Mouse (Mus musculus): ENCODE results near the gene Kif1c.

DNA sequence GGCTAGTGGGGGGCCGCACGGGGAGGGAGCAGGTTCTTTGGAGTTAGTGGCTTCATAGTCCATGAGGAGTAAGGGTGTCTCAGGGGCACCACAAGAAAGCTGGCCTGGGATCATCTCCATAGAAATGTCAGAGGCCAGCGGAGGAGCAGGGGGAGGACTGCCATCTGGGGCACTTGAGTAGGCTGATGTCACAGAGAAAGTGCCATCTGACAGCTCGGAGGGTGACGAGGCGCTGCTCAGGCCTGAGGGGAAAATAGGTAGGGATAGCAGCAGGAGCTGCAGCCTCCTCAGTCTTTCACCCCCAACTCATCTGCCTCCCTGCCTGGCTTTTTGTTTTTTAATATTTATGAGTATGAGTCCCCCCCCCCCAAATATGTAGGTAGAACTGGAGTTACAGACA is 26.3 kb upstream of the Kif1c start:
- no peak for TF ChIP-seq CTCF (IDR thresholded peaks at IDR 0.05; ENCODE audit: insufficient read depth, low read depth, low read length)
- TF ChIP-seq POLR2A (IDR thresholded peaks at IDR 0.05; ENCODE audit: insufficient read depth, low read depth, low read length) = no peak
